Mouse (Mus musculus) thymus, adult 2 months (tissue): ENCODE measurements around the gene Gm9821.

Experiments
- CTCF ChIP-seq: fragments of 200-500 bp; IDR thresholded peaks from 2 replicates; pipeline ENCODE4 v1.5.1; 2012; ENCODE audit warnings: mild to moderate bottlenecking, control low read depth, low read length, moderate library complexity, borderline replicate concordance; ENCODE audit not compliant: control insufficient read depth, poor library complexity, insufficient read depth; ENCODE audit errors: extremely low read depth
- POLR2A ChIP-seq: fragments of 200-500 bp; IDR thresholded peaks from 2 replicates; pipeline ENCODE4 v1.6.1; 2012; ENCODE audit warnings: mild to moderate bottlenecking, low read length, control low read depth, moderate library complexity; ENCODE audit not compliant: control insufficient read depth, poor library complexity, insufficient read depth; ENCODE audit errors: extremely low read depth

DNA sequence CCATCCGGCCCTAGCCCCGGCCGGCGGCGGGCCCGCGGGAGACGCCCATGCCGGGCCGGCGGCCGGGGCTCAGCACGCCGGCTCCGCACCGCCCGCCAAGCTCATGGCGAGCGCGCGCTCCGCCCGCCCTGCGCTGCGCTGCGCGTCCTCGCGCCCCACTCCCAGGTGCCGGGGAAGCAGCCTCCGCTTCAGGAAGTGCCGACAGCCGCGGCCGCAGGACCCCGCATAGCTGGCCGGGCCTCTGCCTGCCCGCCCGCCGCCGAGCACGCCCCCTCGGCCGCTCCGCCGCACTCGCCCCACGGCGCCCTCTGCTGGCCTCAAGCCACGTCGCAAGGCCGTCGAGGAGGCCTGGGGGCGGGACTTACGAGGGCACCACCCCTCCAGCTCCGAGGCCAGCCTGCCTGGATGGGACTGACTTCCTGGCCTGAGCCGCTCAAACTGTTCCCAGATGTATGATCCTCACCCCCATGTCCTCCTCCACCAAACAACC lies 18.0 kb downstream of the Gm9821 start:
- TF ChIP-seq CTCF (peak; percentile 92), POLR2A (peak; percentile 82)
